Mouse (Mus musculus): ENCODE data around the gene Socs5.

The Socs5 gene

GRCm38 (mm10) chr17:87108507-87109292 is 1.2 kb downstream of the Socs5 start:
- DNase-seq: no peak

GRCm38 (mm10) chr17:87109504-87109903 is 2.0 kb downstream of the Socs5 start:
- DNase-seq: no peak

- no peak for DNase-seq
Measured at GRCm38 (mm10) chr17:87112852-87113592, 5.5 kb downstream of the Socs5 start.

GRCm38 (mm10) chr17:87115615-87116014 is 8.1 kb downstream of the Socs5 start:
- DNase-seq: no peak

- no peak for DNase-seq
Measured at GRCm38 (mm10) chr17:87118966-87119526, 11.6 kb downstream of the Socs5 start.

- DNase-seq: peak; percentile 31 to 50
Measured at GRCm38 (mm10) chr17:87125344-87125743, 17.9 kb downstream of the Socs5 start.

- no peak for DNase-seq
Measured at GRCm38 (mm10) chr17:87132258-87132657, 24.8 kb downstream of the Socs5 start.

- peak; percentile 28 to 48 for DNase-seq
Measured at GRCm38 (mm10) chr17:87133823-87134222, 26.3 kb downstream of the Socs5 start.

- no peak for DNase-seq
Measured at GRCm38 (mm10) chr17:87134631-87135030, 27.2 kb downstream of the Socs5 start.

GRCm38 (mm10) chr17:87135741-87136140 is 28.3 kb downstream of the Socs5 start:
- DNase-seq: no peak

GRCm38 (mm10) chr17:87141188-87141935 is 33.9 kb downstream of the Socs5 start:
- DNase-seq: no peak

- DNase-seq: peak; percentile 68 to 82
Measured at GRCm38 (mm10) chr17:87142271-87142670, 34.8 kb downstream of the Socs5 start.

GRCm38 (mm10) chr17:87143186-87143585 is 35.7 kb downstream of the Socs5 start:
- no peak for DNase-seq

- DNase-seq: no peak
Measured at GRCm38 (mm10) chr17:87146415-87147021, 39.0 kb downstream of the Socs5 start.

- DNase-seq: no peak
Measured at GRCm38 (mm10) chr17:87149762-87150161, 42.3 kb downstream of the Socs5 start.

- DNase-seq: no peak
Measured at GRCm38 (mm10) chr17:87152984-87153383, 45.5 kb downstream of the Socs5 start.

- no peak for DNase-seq
Measured at GRCm38 (mm10) chr17:87155664-87156063, 48.2 kb downstream of the Socs5 start.

GRCm38 (mm10) chr17:87157739-87158138 is 50.3 kb downstream of the Socs5 start:
- peak; percentile 37 to 67 for DNase-seq

GRCm38 (mm10) chr17:87158597-87158996 is 51.1 kb downstream of the Socs5 start:
- DNase-seq: no peak

- DNase-seq: no peak
Measured at GRCm38 (mm10) chr17:87160270-87160669, 52.8 kb downstream of the Socs5 start.

GRCm38 (mm10) chr17:87164312-87164922 is 56.9 kb downstream of the Socs5 start:
- DNase-seq: no peak

- DNase-seq: no peak
Measured at GRCm38 (mm10) chr17:87167407-87167806, 59.9 kb downstream of the Socs5 start.
